Mouse (Mus musculus) G1E (cell line): Measurements from ENCODE around the gene B3gnt8. TPM values are rescaled to one million over a fixed set of nuclear protein-coding genes. Genes with fewer than 3 reads are reported as not detected.
A peak's percentile ranks its signal among the peaks of the same experiment; 100 is the strongest.

Experiments
- ATAC-seq: 2 replicates; pipeline ENCODE4 v1.8.0; 2016; ENCODE audit warnings: mild to moderate bottlenecking; ENCODE audit not compliant: insufficient number of reproducible peaks, poor library complexity, low FRiP score, severe bottlenecking; ENCODE audit errors: extremely low read depth
- DNase-seq: peaks from one replicate; pipeline ENCODE4 v3.0.0; 2012; ENCODE audit warnings: low spot score
- H3K27me3 ChIP-seq: 2 replicates; pipeline ENCODE4 v1.6.1; 2012; ENCODE audit warnings: mild to moderate bottlenecking, low read length, inconsistent platforms; ENCODE audit not compliant: insufficient read depth
- H3K36me3 ChIP-seq: replicated peaks from 2 replicates; pipeline ENCODE3; 2012; ENCODE audit warnings: mild to moderate bottlenecking, inconsistent platforms
- H3K4me1 ChIP-seq: 2 replicates; pipeline ENCODE4 v1.6.1; 2012; ENCODE audit warnings: low read depth, low read length, inconsistent platforms, mixed read lengths; ENCODE audit not compliant: insufficient read depth
- H3K4me3 ChIP-seq: 2 replicates; pipeline ENCODE4 v1.5.1; 2012; ENCODE audit warnings: low read depth, mild to moderate bottlenecking, inconsistent platforms, low read length, moderate library complexity, mixed read lengths
- H3K9me3 ChIP-seq: replicated peaks from 2 replicates; pipeline ENCODE4 v1.6.1; 2012; ENCODE audit warnings: inconsistent platforms
- CTCF ChIP-seq: IDR thresholded peaks from 2 replicates; pipeline ENCODE4 v1.5.1; 2012; ENCODE audit warnings: low read depth, low read length, inconsistent platforms, mixed read lengths
- GATA1 ChIP-seq: IDR thresholded peaks from 2 replicates; pipeline ENCODE4 v1.6.1; 2012; ENCODE audit warnings: borderline replicate concordance, low read length, inconsistent platforms, mixed read lengths
- POLR2AphosphoS5 ChIP-seq: IDR thresholded peaks from 2 replicates; pipeline ENCODE4 v1.6.1; 2012; ENCODE audit warnings: low read depth, low read length, inconsistent platforms; ENCODE audit not compliant: insufficient replicate concordance
- TAL1 ChIP-seq: conservative IDR thresholded peaks from 2 replicates; pipeline ENCODE4 v1.6.1; 2012; ENCODE audit warnings: low read depth, low read length, inconsistent platforms, mixed read lengths
- polyA plus RNA-seq: library from polyadenylated mRNA; stranded (reverse); fragments of >175 nt; gene quantifications from 2 replicates; pipeline ENCODE4 v1.2.3, GENCODE M21; 2012
- total RNA-seq, 2 experiments: library from RNA; stranded (forward) in 1 of 2; stranded (reverse) in 1 of 2; fragments of 200-1000 nt in 1 of 2; fragments of >200 nt in 1 of 2; fragmentation: Nextera tagmentation in 1 of 2; gene quantifications; 2 replicates each; pipeline ENCODE4 v1.2.3; 2014 to 2017

B3gnt8 gene
- total and polyA plus RNA-seq, 3 experiments: 0.83 to 1.3 (median 0.98) TPM

- H3K4me1 ChIP-seq: peaks cover 81% of the 10 kb centered on the region
- DNase-seq (no peak), ATAC-seq (no peak)
- peaks cover 43% of the 10 kb centered on the region for H3K36me3 ChIP-seq
- no peaks in the 10 kb centered on the region for H3K27me3 ChIP-seq
- H3K4me3 ChIP-seq: peak overlapping the region; percentile 77
- H3K9me3 ChIP-seq: no peaks in the 10 kb centered on the region
- TF ChIP-seq TAL1 (no peak), GATA1 (no peak)
Measured at GRCm38 (mm10) chr7:25681341-25682231, 55.1 kb downstream of the B3gnt8 start.

DNA sequence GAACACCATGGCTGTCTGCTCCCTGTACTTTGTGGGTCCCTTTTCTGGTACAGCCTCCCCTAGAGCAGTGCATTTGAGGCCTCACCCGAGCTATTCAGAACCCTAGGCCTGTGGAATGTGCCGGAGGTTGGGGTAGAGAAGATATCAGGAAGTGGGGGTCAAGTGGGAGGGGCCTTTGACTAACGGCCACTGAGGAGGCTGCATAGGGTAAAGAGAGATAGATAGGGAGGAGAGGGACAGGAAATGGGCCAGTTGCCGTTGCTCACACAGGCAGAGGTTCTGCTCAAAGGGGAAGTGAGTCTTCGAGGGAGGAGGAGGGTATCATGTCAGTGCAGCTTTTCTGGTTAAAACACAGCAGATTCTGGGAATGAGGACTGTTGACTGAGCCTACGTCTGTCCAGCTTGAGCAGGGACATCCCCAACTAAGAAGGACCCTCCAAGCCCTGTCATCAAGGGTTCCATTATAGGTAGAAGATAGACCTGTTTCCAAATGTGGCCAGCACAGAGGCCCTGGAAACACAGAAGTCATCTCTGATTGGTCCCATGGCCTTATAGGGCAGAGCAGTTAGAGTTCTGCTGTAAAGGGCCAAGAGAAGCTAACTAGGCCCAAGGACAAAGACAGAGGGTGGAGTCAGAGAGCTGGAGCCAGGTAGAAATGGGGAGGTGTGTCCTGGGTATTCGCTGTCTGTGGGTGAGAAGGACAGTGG is 57.2 kb downstream of the B3gnt8 start:
- no peak; the same call in 1 of the 2 replicates for TF ChIP-seq TAL1
- peak; percentile 19; the same call in 1 of the 2 replicates for TF ChIP-seq POLR2AphosphoS5
- DNase-seq: peak; percentile 80
- H3K4me1 ChIP-seq: peaks cover 70% of the 10 kb centered on the region
- H3K4me3 ChIP-seq: peak overlapping the region; percentile 64
- ATAC-seq: peak; percentile 66
- peaks cover 44% of the 10 kb centered on the region for H3K36me3 ChIP-seq
- H3K27me3 ChIP-seq: no peaks in the 10 kb centered on the region
- no peaks in the 10 kb centered on the region for H3K9me3 ChIP-seq

DNA sequence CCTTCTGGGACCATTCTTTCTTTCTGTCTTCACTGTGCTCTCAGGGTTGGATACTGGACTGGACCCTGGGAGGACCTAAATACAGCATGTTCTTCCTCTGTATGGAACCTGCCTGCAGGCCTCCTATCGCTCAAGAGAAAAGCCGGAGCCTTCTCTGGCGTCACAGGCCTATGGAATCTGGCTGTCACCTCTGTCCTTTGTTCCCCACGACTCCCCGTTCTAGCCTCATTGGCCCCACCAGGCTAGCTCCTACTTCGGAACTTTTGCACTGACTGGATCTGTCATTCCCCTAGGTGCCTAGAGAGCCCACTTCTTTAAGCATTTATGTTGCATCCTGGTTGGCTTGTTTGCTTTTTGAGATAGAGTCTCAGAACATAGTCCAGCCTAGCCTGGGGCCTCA is 58.2 kb downstream of the B3gnt8 start:
- ATAC-seq (no peak), DNase-seq (no peak)
- TF ChIP-seq TAL1: no peak
- TF ChIP-seq CTCF: no peak
- H3K27me3 ChIP-seq: no peaks in the 10 kb centered on the region
- H3K4me3 ChIP-seq: no peak overlapping the region; the same call in 1 of the 2 replicates
- H3K36me3 ChIP-seq: peaks cover 54% of the 10 kb centered on the region
- no peaks in the 10 kb centered on the region for H3K9me3 ChIP-seq
- peaks cover 62% of the 10 kb centered on the region for H3K4me1 ChIP-seq

Other genes with a start within 250 kb of the B3gnt8 start
- gene Lipe, start 227.9 kb upstream of the B3gnt8 start, total RNA-seq (2014; fragmentation: Nextera tagmentation): 6.1 and 13.0 TPM in 2 replicates
- 4.6 and 4.8 TPM in 2 replicates for gene Lipe, start 227.9 kb upstream of the B3gnt8 start, total RNA-seq (2017)
- 15.7 and 16.1 TPM in 2 replicates for gene Lipe, start 227.9 kb upstream of the B3gnt8 start, polyA plus RNA-seq
- not detected in 2 replicates for gene Cxcl17, start 213.8 kb upstream of the B3gnt8 start, total RNA-seq (2014; fragmentation: Nextera tagmentation)
- not detected in 2 replicates for gene Cxcl17, start 213.8 kb upstream of the B3gnt8 start, total RNA-seq (2017)
- gene Cxcl17, start 213.8 kb upstream of the B3gnt8 start, polyA plus RNA-seq: not detected in 2 replicates
- gene Ceacam1, start 149.1 kb upstream of the B3gnt8 start, total RNA-seq (2014; fragmentation: Nextera tagmentation): not detected in 2 replicates
- gene Ceacam1, start 149.1 kb upstream of the B3gnt8 start, total RNA-seq (2017): 0.17 and 0.66 TPM in 2 replicates
- not detected in 2 replicates for gene Ceacam1, start 149.1 kb upstream of the B3gnt8 start, polyA plus RNA-seq
- not detected in 2 replicates for gene Ceacam2, start 86.8 kb upstream of the B3gnt8 start, total RNA-seq (2014; fragmentation: Nextera tagmentation)
- 0.05 TPM in 1 of 2 replicates, not detected in the other for gene Ceacam2, start 86.8 kb upstream of the B3gnt8 start, total RNA-seq (2017)
- gene Ceacam2, start 86.8 kb upstream of the B3gnt8 start, polyA plus RNA-seq: not detected in 2 replicates
- gene Erich4, start 10.8 kb upstream of the B3gnt8 start, total RNA-seq (2014; fragmentation: Nextera tagmentation): not detected in 2 replicates
- gene Erich4, start 10.8 kb upstream of the B3gnt8 start, total RNA-seq (2017): not detected in 2 replicates
- not detected in 2 replicates for gene Erich4, start 10.8 kb upstream of the B3gnt8 start, polyA plus RNA-seq
- 12.7 and 17.8 TPM in 2 replicates for gene Dmac2, start 7.2 kb upstream of the B3gnt8 start, total RNA-seq (2014; fragmentation: Nextera tagmentation)
- 21.3 and 24.2 TPM in 2 replicates for gene Dmac2, start 7.2 kb upstream of the B3gnt8 start, total RNA-seq (2017)
- 28.0 and 34.2 TPM in 2 replicates for gene Dmac2, start 7.2 kb upstream of the B3gnt8 start, polyA plus RNA-seq
- gene Bckdha, start 32.3 kb downstream of the B3gnt8 start, total RNA-seq (2014; fragmentation: Nextera tagmentation): 6.0 and 7.8 TPM in 2 replicates
- gene Bckdha, start 32.3 kb downstream of the B3gnt8 start, total RNA-seq (2017): 20.4 and 23.8 TPM in 2 replicates
- gene Bckdha, start 32.3 kb downstream of the B3gnt8 start, polyA plus RNA-seq: 36.6 and 44.1 TPM in 2 replicates
- gene Exosc5, start 32.5 kb downstream of the B3gnt8 start, total RNA-seq (2014; fragmentation: Nextera tagmentation): 71.6 and 84.6 TPM in 2 replicates
- gene Exosc5, start 32.5 kb downstream of the B3gnt8 start, total RNA-seq (2017): 51.4 and 55.4 TPM in 2 replicates
- 367 and 471 TPM in 2 replicates for gene Exosc5, start 32.5 kb downstream of the B3gnt8 start, polyA plus RNA-seq
- gene Tmem91, start 48.5 kb downstream of the B3gnt8 start, total RNA-seq (2014; fragmentation: Nextera tagmentation): 8.6 TPM in 1 of 2 replicates, not detected in the other
- gene Tmem91, start 48.5 kb downstream of the B3gnt8 start, total RNA-seq (2017): 1.3 and 2.2 TPM in 2 replicates
- gene Tmem91, start 48.5 kb downstream of the B3gnt8 start, polyA plus RNA-seq: 3.6 TPM in 2 replicates
- 21.1 and 26.3 TPM in 2 replicates for gene B9d2, start 54.1 kb downstream of the B3gnt8 start, total RNA-seq (2014; fragmentation: Nextera tagmentation)
- gene B9d2, start 54.1 kb downstream of the B3gnt8 start, total RNA-seq (2017): 49.8 and 65.1 TPM in 2 replicates
- gene B9d2, start 54.1 kb downstream of the B3gnt8 start, polyA plus RNA-seq: 119 and 131 TPM in 2 replicates
- gene Tgfb1, start 60.3 kb downstream of the B3gnt8 start, total RNA-seq (2014; fragmentation: Nextera tagmentation): 390 and 397 TPM in 2 replicates
- gene Tgfb1, start 60.3 kb downstream of the B3gnt8 start, total RNA-seq (2017): 40.8 TPM in 2 replicates
- gene Tgfb1, start 60.3 kb downstream of the B3gnt8 start, polyA plus RNA-seq: 1,473 and 1,799 TPM in 2 replicates
- 41.2 and 52.8 TPM in 2 replicates for gene Ccdc97, start 92.4 kb downstream of the B3gnt8 start, total RNA-seq (2014; fragmentation: Nextera tagmentation)
- gene Ccdc97, start 92.4 kb downstream of the B3gnt8 start, total RNA-seq (2017): 10.7 and 11.7 TPM in 2 replicates
- gene Ccdc97, start 92.4 kb downstream of the B3gnt8 start, polyA plus RNA-seq: 63.1 and 65.3 TPM in 2 replicates
- 364 and 375 TPM in 2 replicates for gene Hnrnpul1, start 128.1 kb downstream of the B3gnt8 start, total RNA-seq (2014; fragmentation: Nextera tagmentation)
- gene Hnrnpul1, start 128.1 kb downstream of the B3gnt8 start, total RNA-seq (2017): 106 and 116 TPM in 2 replicates
- 382 and 453 TPM in 2 replicates for gene Hnrnpul1, start 128.1 kb downstream of the B3gnt8 start, polyA plus RNA-seq
- gene Axl, start 162.1 kb downstream of the B3gnt8 start, total RNA-seq (2014; fragmentation: Nextera tagmentation): 2.5 TPM in 1 of 2 replicates, not detected in the other
- 0.11 and 0.35 TPM in 2 replicates for gene Axl, start 162.1 kb downstream of the B3gnt8 start, total RNA-seq (2017)
- not detected in 2 replicates for gene Axl, start 162.1 kb downstream of the B3gnt8 start, polyA plus RNA-seq
- not detected in 2 replicates for gene Cyp2s1, start 190.3 kb downstream of the B3gnt8 start, total RNA-seq (2014; fragmentation: Nextera tagmentation)
- 0.06 and 0.11 TPM in 2 replicates for gene Cyp2s1, start 190.3 kb downstream of the B3gnt8 start, total RNA-seq (2017)
- gene Cyp2s1, start 190.3 kb downstream of the B3gnt8 start, polyA plus RNA-seq: not detected in 2 replicates